Mouse (Mus musculus): ENCODE data around the gene Gm614. TPM values are rescaled to one million over a fixed set of nuclear protein-coding genes. Genes with fewer than 3 reads are reported as not detected.
A peak's percentile ranks its signal among the peaks of the same experiment; 100 is the strongest.

Gm614 gene
- polyA plus RNA-seq, 1 experiment from 2014 or later, result not detected

DNA sequence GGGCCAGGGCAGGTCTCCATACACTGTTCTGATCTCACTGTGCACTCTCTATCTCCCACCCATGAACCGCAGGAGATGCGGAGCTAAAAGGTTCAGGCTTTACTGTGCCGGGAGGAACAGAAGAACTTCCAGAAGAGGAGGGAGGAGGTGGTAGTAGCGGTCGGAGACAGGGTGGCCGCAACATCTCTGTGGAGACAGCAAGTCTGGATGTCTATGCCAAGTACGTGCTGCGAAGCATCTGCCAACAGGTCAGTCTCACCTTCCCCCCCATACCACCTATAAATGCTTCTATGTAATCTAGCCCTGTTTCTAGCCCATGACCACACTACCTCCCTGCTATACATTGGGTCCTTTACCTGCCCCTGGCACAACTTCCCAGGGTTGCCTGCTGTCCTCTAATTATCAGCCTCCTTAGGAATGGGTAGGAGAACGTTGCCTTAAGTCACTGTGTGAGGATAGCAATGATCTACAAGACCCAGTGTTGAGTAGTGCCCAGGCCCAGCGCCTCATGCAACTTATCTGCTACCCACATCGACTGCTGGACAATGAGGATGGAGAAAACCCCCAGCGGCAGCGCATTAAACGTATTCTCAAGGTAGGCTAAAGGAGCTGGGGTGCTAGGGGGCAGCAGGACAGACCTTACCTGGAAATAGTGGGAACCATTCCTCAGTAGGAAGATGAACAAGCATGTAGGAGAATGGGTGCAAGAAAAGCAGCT lies 22.3 kb upstream of the Gm614 start:
- no peaks in the 10 kb centered on the region for H3K9me3 ChIP-seq (replicated peaks)
- H3K27me3 ChIP-seq, result 0 out of 2 replicates have a peak, but pooled peaks cover 4% of the 10 kb centered on the region
- no peak overlapping the region for H3K27ac ChIP-seq
- ATAC-seq (replicated peaks; ENCODE audit: low FRiP score), result no peak
- H3K4me2 ChIP-seq, result no peak overlapping the region
- no peaks in the 10 kb centered on the region for H3K4me1 ChIP-seq
- 93% methylated on average over 14 of the region's 14 CpGs for WGBS
- no peak overlapping the region for H3K9ac ChIP-seq
- H3K36me3 ChIP-seq, result peaks cover 95% of the 10 kb centered on the region
- no peak overlapping the region for H3K4me3 ChIP-seq (replicated peaks)

DNA sequence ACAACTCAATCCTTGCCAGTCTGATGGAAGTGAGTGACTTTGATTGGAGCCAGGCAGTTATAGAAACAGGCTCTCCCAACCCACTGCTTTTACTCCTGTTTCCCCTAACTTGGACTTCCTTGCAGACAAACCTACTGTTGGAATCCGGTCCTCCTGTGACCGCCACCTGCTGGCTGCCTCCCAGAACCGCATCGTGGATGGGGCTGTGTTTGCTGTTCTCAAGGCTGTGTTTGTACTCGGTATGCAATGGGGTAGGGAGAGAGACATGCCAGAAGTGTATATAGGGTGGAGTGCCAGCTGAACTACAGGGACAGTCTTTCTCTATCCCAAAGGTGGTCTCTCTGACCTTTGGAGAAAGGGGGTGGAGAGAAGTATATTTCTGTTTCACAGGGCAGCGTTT lies 21.7 kb upstream of the Gm614 start:
- Histone ChIP-seq H3K4me2 (no peak overlapping the region), H3K27ac (no peak overlapping the region), H3K9ac (no peak overlapping the region), H3K4me1 (no peaks in the 10 kb centered on the region), H3K36me3 (peaks cover 95% of the 10 kb centered on the region), H3K9me3 (replicated peaks) (no peaks in the 10 kb centered on the region), H3K27me3 (0 out of 2 replicates have a peak, but pooled peaks cover 3% of the 10 kb centered on the region), H3K4me3 (replicated peaks) (no peak overlapping the region)
- ATAC-seq (replicated peaks; ENCODE audit: low FRiP score), result 0 out of 2 replicates have a peak, but pooled peaks have one; percentile 25
- WGBS, result 32% methylated on average over 6 of the region's 6 CpGs

DNA sequence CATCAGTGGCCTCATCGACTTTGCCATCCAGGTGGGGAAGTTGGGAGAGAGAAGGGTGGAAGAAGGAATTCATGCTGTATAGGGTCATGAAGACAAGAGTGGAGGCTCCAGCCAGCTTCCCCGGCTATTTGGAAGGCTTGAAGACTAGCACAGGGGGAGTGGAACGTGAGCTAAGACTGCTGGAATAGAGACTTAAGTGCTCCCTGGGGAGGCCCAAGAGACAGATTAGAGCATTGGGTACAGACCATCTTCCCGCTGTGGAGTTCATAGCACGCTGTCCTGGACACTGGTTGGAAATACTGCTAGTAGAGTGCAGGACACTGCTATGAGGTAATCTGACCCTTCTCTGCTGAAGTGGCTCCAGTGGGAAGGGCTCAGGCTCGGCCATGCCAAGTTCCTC lies 19.0 kb upstream of the Gm614 start:
- no peak for ATAC-seq (replicated peaks; ENCODE audit: low FRiP score)
- Histone ChIP-seq H3K36me3 (peaks cover 92% of the 10 kb centered on the region), H3K4me1 (no peaks in the 10 kb centered on the region), H3K4me3 (replicated peaks) (no peak overlapping the region), H3K27me3 (no peaks in the 10 kb centered on the region), H3K27ac (no peak overlapping the region), H3K9ac (no peak overlapping the region), H3K4me2 (no peak overlapping the region), H3K9me3 (replicated peaks) (no peaks in the 10 kb centered on the region)
- WGBS, result 66% methylated on average over 6 of the region's 6 CpGs

GRCm38 (mm10) chrX:101273875-101274738 lies 10.3 kb upstream of the Gm614 start, which contains the start of gene Med12:
Gene Med12, plus strand, starts transcription at chrX:101274030.
- Histone ChIP-seq H3K27me3 (peaks cover 12% of the 10 kb centered on the region), H3K4me1 (peaks cover 7% of the 10 kb centered on the region; the same call in 1 of the 2 replicates), H3K27ac (peak within 1 kb of the TSS; percentile 86), H3K4me2 (peak within 1 kb of the TSS; percentile 56), H3K9ac (peak within 1 kb of the TSS; percentile 70), H3K9me3 (replicated peaks) (no peaks in the 10 kb centered on the region), H3K4me3 (replicated peaks) (peak within 1 kb of the TSS; percentile 61), H3K36me3 (peaks cover 32% of the 10 kb centered on the region)
- ATAC-seq (replicated peaks; ENCODE audit: low FRiP score), result peak; percentile 98
- 20% methylated on average over 54 of the region's 54 CpGs for WGBS

DNA sequence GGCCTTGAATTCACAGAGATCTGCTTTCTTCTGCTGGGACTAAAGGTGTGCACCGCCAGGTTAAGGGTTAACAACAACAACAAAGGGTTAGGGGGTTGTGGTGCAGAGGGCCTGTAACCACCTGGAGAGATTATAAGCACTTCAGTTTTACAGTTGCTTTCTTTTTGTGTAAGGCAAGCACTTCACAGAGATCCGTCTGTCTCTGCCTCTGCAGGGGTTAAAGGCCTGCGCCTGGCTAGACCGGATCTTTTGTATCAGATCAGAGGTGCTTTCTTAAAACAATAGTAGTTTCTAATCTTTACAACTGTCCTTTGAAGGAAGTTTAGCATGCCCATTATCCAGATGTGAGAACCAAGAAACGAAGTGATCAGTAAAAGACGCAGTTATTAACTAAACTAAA lies 9.6 kb upstream of the Gm614 start:
- no peak overlapping the region for H3K9ac ChIP-seq

DNA sequence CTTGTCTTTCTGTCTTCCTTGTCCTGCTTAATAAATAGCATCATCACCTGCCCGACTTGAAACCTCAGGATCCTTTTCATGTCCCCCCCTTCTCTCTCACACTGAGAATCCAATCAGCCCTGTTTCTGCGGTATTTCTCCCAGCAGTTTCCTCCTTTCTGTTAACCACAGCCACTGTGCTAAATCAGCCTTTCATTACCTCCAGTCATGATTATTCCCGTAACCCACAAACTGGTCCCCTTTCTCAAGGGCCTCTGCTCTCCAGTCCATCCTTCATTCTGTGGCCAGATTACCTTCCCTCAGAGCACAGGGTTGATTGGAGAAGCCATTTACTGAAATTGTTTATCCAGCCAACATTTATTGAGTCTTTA lies 4.9 kb upstream of the Gm614 start, which contains the start of gene Gm20489:
Gm20489 (minus strand) TSS at position 269 of the 370 bp plus-strand sequence.
- peak within 1 kb of the TSS; percentile 19; the same call in 1 of the 2 replicates for H3K4me2 ChIP-seq
- 50% methylated on average over 3 of the region's 3 CpGs for WGBS
- no peaks in the 10 kb centered on the region for H3K36me3 ChIP-seq
- peaks cover 16% of the 10 kb centered on the region; the same call in 1 of the 2 replicates for H3K27me3 ChIP-seq
- H3K4me1 ChIP-seq, result peaks cover 17% of the 10 kb centered on the region
- no peak within 1 kb of the TSS for H3K9ac ChIP-seq
- H3K9me3 ChIP-seq (replicated peaks), result no peaks in the 10 kb centered on the region
- ATAC-seq (replicated peaks; ENCODE audit: low FRiP score), result no peak
- H3K27ac ChIP-seq, result no peak within 1 kb of the TSS
- 0 out of 2 replicates have a peak within 1 kb of the TSS, but pooled peaks have one; percentile 6 for H3K4me3 ChIP-seq (replicated peaks)

More for the DNA sequence above, 9.6 kb upstream of the Gm614 start:
- H3K4me1 ChIP-seq, result peaks cover 7% of the 10 kb centered on the region; the same call in 1 of the 2 replicates
- peaks cover 16% of the 10 kb centered on the region for H3K27me3 ChIP-seq
- 20% methylated on average over 6 of the region's 6 CpGs for WGBS
- peak overlapping the region; percentile 53 for H3K4me2 ChIP-seq
- H3K9me3 ChIP-seq (replicated peaks), result no peaks in the 10 kb centered on the region
- ATAC-seq (replicated peaks; ENCODE audit: low FRiP score), result peak; percentile 15
- H3K27ac ChIP-seq, result 0 out of 2 replicates have a peak overlapping the region, but pooled peaks have one; percentile 32
- peak overlapping the region; percentile 61 for H3K4me3 ChIP-seq (replicated peaks)
- H3K36me3 ChIP-seq, result peaks cover 25% of the 10 kb centered on the region; the same call in 1 of the 2 replicates

DNA sequence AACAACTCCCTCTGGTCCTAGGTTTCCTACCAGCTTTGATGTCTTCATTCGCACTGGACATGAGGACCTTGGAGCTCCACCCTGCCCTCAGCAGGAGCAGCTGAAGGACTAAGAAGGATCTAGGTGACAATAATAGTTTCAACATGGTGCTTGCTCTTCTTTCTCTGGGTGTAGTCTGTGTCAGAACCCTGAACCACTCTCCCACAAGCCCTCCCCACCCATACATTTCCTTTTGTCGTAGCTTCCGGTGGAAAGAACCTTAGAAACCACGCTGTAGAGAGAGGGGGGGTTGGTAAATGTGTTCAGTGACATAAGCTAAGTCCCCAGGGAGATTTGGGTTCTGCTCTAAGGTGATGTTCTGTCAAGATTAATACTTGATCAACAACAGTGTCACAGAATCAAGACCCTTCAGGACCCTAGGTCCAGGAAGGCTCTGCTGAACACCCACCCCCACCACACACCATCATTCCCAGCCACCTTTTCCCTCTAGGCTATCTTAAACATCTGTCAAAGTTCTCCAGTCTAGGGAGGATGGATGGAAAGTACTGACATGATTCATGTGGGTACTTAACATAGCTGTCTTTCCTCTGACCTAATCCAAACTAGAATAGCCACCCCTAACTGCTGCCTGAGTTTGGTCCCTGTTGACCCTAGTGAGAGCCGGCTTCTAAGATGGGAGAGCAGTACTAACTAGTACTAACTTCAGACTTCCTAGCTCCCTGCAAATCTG lies 4.4 kb upstream of the Gm614 start, which contains the start of gene Il2rg:
Il2rg (minus strand) TSS at position 231 of the 730 bp plus-strand sequence.
- no peaks in the 10 kb centered on the region for H3K9me3 ChIP-seq (replicated peaks)
- 58% methylated on average over 5 of the region's 5 CpGs for WGBS
- H3K4me1 ChIP-seq, result peaks cover 14% of the 10 kb centered on the region
- no peaks in the 10 kb centered on the region for H3K36me3 ChIP-seq
- H3K27me3 ChIP-seq, result peaks cover 21% of the 10 kb centered on the region; the same call in 1 of the 2 replicates
- no peak within 1 kb of the TSS for H3K27ac ChIP-seq
- no peak for ATAC-seq (replicated peaks; ENCODE audit: low FRiP score)
- no peak within 1 kb of the TSS for H3K9ac ChIP-seq
- H3K4me3 ChIP-seq (replicated peaks), result 0 out of 2 replicates have a peak within 1 kb of the TSS, but pooled peaks have one; percentile 6
- H3K4me2 ChIP-seq, result peak within 1 kb of the TSS; percentile 19; the same call in 1 of the 2 replicates

DNA sequence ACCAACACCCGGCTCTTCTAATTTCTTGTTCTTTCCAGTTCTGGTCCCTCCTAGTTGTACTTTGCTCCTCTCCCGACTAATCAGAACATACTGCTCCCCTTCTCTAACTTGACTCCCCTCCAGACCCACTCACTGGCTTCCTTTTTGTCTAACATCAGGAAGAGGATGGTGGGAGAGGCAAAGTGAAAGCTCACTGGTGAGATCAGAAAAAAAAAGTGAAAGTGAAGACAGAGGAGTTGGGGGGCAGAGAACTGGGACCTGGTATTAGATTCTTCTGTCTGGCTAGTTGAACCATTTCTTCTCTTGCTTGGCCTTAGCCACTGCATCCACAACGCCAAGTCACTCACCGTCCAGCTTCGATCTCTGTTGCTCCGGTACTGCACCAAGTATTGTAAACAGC lies 2.8 kb upstream of the Gm614 start:
- Histone ChIP-seq H3K4me3 (replicated peaks) (no peak overlapping the region), H3K36me3 (no peaks in the 10 kb centered on the region), H3K27ac (no peak overlapping the region), H3K9me3 (replicated peaks) (no peaks in the 10 kb centered on the region), H3K4me2 (no peak overlapping the region), H3K9ac (no peak overlapping the region), H3K27me3 (peaks cover 24% of the 10 kb centered on the region), H3K4me1 (peaks cover 14% of the 10 kb centered on the region)
- WGBS, result 94% methylated on average over 6 of the region's 6 CpGs
- no peak for ATAC-seq (replicated peaks; ENCODE audit: low FRiP score)

DNA sequence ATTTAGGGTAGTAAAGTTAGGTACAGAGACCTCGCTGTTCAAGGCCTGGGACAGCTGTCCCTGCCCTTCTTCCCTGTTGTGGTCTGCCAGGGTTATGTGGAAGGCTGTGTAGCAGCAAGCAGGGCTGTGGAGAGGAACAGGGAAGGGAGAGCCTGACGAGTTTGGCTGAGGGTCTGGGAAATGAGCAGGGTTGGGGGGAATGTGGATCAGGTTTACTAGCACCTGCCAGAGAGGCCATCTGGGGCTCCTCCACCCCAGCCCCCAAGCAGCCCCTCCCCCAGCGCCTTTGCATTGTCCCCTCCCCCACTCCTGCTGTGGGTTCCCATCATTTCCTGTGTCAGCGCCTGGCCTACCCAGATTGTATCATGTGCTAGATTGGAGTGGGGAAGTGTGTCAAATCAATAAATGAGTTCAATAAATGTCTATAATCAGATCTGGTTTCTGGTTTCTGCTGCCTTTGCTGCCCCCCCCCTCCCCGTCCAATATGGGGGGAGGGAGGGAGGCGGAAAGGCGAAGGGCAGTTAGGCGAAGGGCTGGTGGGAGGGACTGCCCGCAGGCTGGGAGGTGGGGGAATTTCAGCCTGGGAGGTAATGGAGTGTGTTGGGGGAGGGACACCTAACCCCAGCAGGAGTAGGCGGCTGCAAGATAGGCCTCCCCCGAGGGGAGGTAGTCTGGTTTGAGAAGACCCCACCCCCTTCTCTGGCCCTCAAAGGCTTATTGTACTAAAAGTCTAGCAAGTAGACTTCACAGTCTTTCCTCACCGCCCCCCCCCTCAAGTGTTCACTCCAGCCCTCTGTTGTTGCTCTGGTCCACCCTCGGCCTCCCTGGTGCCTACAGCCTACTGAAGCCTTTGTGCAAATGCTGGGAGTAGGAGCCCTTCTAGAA lies 3.1 kb downstream of the Gm614 start:
- Histone ChIP-seq H3K27me3 (peaks cover 32% of the 10 kb centered on the region), H3K9ac (no peak overlapping the region), H3K4me1 (peaks cover 31% of the 10 kb centered on the region), H3K36me3 (0 out of 2 replicates have a peak, but pooled peaks cover 7% of the 10 kb centered on the region), H3K9me3 (replicated peaks) (no peaks in the 10 kb centered on the region), H3K4me3 (replicated peaks) (no peak overlapping the region), H3K4me2 (0 out of 2 replicates have a peak overlapping the region, but pooled peaks have one; percentile 16), H3K27ac (peak overlapping the region; percentile 84)
- 22% methylated on average over 9 of the region's 13 CpGs for WGBS
- ATAC-seq (replicated peaks; ENCODE audit: low FRiP score), result peak; percentile 81

GRCm38 (mm10) chrX:101256603-101257002 lies 7.2 kb downstream of the Gm614 start:
- peaks cover 19% of the 10 kb centered on the region for H3K27me3 ChIP-seq
- peaks cover 20% of the 10 kb centered on the region for H3K4me1 ChIP-seq
- H3K9me3 ChIP-seq (replicated peaks), result no peaks in the 10 kb centered on the region
- no peak overlapping the region for H3K27ac ChIP-seq
- no peak overlapping the region for H3K9ac ChIP-seq
- H3K36me3 ChIP-seq, result 0 out of 2 replicates have a peak, but pooled peaks cover 7% of the 10 kb centered on the region
- H3K4me3 ChIP-seq (replicated peaks), result peak overlapping the region; percentile 50; the same call in 1 of the 2 replicates
- peak overlapping the region; percentile 61; the same call in 1 of the 2 replicates for H3K4me2 ChIP-seq
- 83% methylated on average over 13 of the region's 13 CpGs for WGBS
- ATAC-seq (replicated peaks; ENCODE audit: low FRiP score), result no peak
